Mouse (Mus musculus) adrenal gland, adult 10 weeks (tissue): ENCODE data around the gene Cd59b. TPM values are rescaled to one million over a fixed set of nuclear protein-coding genes. Genes with fewer than 3 reads are reported as not detected.

ENCODE experiments used
- polyA plus RNA-seq: library from polyadenylated mRNA; stranded (reverse); fragments of 350-450 nt; fragmentation: Illumina TruSeq; extraction: RNeasy Lipid Tissue Mini Kit (QIAGEN cat#74804); gene quantifications from one replicate; pipeline ENCODE4 v1.2.3, GENCODE M21; 2014; ENCODE audit warnings: low read depth, low replicate concordance

The Cd59b gene
- polyA plus RNA-seq, result 19.0 TPM

GRCm38 (mm10) chr2:104069704-104070185 is at the start of gene Cd59b:
Gene Cd59b (plus strand): TSS chr2:104069849.

GRCm38 (mm10) chr2:104027458-104028138 is 42.1 kb upstream of the Cd59b start, which contains the start of gene Fbxo3:
Gene Fbxo3 (plus strand): TSS chr2:104027721.

DNA sequence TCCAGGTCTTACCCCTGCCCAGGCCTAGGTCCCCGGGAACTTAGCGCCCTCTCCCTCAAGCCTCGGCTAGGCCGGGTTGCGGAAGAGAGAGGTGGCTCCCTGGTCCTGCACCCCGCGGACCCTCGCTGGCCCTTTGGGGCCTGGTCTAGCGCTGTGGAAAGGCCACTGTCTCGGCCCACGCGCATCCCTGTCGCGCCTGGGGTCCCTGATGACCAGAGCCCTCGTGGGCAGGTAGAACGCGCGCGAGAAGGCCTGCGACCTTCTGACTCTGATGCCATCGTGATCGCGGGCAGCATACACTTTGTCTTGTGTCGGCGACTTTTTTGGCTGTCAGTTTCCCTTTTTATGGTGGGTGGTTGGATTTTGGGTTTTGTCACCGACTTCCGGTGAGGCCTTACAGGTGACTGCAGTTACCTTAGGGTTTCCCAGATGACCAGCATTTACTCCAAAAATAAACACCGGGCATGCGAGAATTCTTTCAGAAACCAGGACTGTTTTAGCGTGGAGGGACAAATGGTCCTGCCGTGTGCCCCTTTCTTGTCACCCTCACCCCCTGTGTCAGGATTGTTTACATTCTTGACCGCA is 41.4 kb upstream of the Cd59b start, which contains the start of gene 4931422A03Rik:
TSS of gene 4931422A03Rik (minus strand) at position 223 of the 585 bp plus-strand sequence.

DNA sequence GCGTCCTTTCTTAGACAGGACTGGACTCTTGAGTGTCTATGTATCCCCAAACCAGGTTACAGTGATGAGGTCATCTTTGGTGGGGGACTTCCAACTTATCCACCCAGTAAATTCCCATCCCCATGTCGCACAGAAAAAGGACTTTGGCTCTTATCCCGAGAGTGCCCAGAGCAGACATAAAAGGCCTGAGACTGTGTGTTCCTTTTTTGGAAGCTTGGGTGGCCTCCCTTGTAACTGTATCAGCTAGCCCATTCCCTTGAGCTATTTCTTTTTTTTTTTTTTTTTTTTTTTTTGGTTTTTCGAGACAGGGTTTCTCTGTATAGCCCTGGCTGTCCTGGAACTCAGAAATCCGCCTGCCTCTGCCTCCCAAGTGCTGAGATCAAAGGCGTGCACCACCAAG is 4.1 kb upstream of the Cd59b start, which contains the start of gene Gm10912:
TSS of gene Gm10912 (plus strand) at position 301 of the 400 bp plus-strand sequence.

GRCm38 (mm10) chr2:104068450-104068849 is 1.2 kb upstream of the Cd59b start, which contains the start of gene Gm10799:
Gene Gm10799 (minus strand): TSS chr2:104068550.

DNA sequence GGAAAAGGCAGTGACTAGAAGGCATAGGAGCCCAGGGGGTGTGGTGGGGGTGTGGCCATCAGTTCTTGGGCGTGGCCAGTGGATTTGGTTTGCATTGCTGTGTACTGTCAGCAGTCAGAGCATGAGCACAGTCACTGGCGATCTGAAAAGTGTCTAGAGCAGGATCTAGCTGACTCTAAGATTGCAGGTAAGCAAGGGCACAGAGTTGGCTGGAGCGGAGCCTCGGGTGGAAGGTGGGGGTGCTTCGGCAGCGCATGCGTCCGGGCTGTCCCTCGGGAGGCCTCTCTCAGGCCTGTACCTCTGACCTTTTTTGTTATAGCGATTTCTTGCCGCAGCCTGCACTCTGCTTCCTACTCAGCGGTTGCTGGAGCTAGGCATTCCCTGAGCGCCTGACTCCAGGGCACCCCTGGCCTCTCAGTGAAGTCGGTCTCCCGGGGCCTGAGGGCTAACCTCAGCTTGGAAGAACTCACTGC is 26.1 kb downstream of the Cd59b start, which contains the start of gene Cd59a:
TSS of gene Cd59a (plus strand) at position 61 of the 473 bp plus-strand sequence.

DNA sequence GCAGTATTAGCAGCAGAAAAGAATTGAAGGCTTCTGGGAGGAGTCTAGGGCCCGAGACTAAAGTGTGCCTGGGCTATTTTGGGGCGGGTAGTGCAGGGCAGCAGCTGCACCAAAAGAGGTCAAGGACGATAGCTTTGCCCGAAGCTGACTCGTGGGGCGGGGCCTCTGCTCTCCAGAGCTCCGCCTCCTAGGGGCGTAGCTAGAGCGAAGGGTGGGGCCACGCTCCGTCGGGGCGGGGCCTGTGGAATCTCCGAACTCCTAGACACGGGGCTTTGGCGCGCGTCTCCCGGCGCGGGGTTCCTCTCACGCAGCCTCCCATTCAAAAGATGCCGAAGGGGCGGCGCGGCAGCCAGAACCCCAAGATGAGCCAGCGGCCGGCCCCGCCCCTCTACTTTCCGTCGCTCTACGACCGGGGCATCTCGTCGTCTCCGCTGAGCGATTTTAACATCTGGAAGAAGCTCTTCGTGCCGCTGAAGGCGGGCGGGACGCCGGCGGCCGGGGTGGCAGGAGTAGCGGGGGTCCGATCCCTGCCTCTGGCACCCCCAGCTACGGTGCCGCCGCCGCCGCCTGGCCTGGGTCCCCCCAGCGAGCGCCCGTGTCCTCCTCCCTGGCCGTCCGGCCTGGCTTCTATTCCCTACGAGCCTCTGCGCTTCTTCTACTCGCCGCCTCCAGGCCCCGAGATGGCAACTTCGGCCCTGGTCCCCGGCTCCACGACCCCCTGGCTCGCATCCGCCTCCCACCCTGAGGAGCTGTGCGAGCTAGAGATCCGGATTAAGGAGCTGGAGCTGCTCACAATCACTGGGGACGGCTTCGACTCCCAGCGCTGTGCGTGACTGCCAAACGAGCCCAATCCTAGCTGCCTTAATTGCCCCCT is 53.1 kb downstream of the Cd59b start, which contains the start of gene A930018P22Rik:
TSS of gene A930018P22Rik (plus strand) at position 265 of the 874 bp plus-strand sequence.

Other genes with a start within 250 kb of the Cd59b start
- gene Lmo2, start 111.9 kb upstream of the Cd59b start, polyA plus RNA-seq, result 32.8 TPM
- 212 TPM for gene Fbxo3, start 42.1 kb upstream of the Cd59b start, polyA plus RNA-seq
- not detected for gene 4931422A03Rik, start 41.5 kb upstream of the Cd59b start, polyA plus RNA-seq
- gene Gm10912, start 4.0 kb upstream of the Cd59b start, polyA plus RNA-seq, result not detected
- not detected for gene Gm10799, start 1.3 kb upstream of the Cd59b start, polyA plus RNA-seq
- gene Cd59a, start 26.0 kb downstream of the Cd59b start, polyA plus RNA-seq, result 320 TPM
- not detected for gene A930018P22Rik, start 52.9 kb downstream of the Cd59b start, polyA plus RNA-seq